Mouse (Mus musculus): ENCODE results near the gene Was.

DNA sequence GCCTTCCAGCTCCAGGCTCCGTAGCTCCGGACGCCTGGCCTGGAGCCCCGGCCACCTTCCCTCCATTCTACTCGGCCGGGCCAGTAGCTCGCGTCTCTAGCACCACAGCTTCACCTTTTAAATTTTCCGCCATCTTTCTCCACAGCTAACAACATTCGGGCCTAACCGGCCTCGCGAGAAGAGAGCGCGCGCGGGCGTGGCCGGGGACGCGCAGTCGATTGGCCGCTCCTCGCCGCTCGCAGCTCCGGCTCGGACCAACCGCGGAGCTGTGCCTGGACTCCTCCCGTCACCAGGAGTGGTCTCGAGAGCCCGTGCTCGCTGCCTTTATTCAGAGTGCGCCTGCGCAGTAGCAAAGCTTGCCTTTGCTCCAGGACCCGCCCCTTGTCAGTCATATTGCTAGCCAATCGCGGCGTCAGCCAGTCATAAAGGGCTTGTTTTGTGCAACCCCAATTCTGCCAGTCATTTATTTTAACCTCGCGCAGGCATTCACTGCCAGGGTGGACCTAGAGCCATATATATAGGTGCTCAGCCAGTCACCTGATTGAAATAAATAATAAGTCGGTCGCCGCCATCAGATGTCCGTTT, 15.8 kb downstream of the Was start, which contains the start of gene Suv39h1:
- TF ChIP-seq CTCF (IDR thresholded peaks at IDR 0.05; ENCODE audit: low read depth, low read length) (no peak), POLR2A (IDR thresholded peaks at IDR 0.05; ENCODE audit: borderline replicate concordance, low read depth, low read length) (no peak)
